In the genomic region with DNA sequence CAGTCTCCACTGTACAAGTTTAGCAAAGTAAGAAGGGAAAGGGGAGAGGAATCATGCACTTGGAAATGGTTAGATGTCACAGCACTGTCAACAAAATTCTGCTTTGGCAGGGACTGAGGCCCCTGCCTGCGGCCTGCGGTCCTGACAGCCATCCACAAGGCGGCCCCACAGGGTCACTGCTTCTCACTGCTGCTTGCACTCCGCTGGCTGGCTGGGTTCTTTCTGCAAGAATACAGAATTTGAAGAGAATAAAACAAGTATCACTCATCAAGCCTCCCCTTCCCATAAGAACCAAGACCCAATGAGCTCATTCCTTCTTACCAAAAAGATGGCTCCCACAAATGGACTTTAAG, we compare ENCODE assay signal across 25 mouse cellular contexts. TPM values are rescaled to one million over a fixed set of nuclear protein-coding genes. Genes with fewer than 3 reads are reported as not detected.
DNase-seq lines count a peak whose midpoint lies in the region; ATAC-seq and TF ChIP-seq lines count a peak whose summit lies in the region.
"Had no signal": no experiment of that assay in that cellular context is flagged by ENCODE, and none has a peak within 500 bp of the region (broad histone marks: within the 10 kb centered on the region; RNA-seq: fewer than 3 reads in every experiment).

No protein-coding gene starts in this region.

- no peak overlapping the region for H3K4me3 ChIP-seq in gastrocnemius, adult 2 months
- no peak overlapping the region for H3K4me3 ChIP-seq in heart, adult 2 months
- no peak overlapping the region for H3K4me3 ChIP-seq in heart, embryonic 12.5 days
- H3K4me3 ChIP-seq in layer of hippocampus, adult 2 months: no peak overlapping the region
- H3K4me3 ChIP-seq: embryonic facial prominence, embryonic 10.5 days; embryonic facial prominence, embryonic 12.5 days had no signal

- no peak for TF ChIP-seq EP300 in heart, adult 2 months (IDR thresholded peaks at IDR 0.05; ENCODE audit: insufficient read depth, low read depth, low read length)

- WGBS in heart, adult 2 months: 74% methylated on average over 4 of the region's 4 CpGs
- WGBS in heart, embryonic 12.5 days: 96% methylated on average over 4 of the region's 4 CpGs

- H3K9me3 ChIP-seq in heart, embryonic 12.5 days (replicated peaks): no peaks in the 10 kb centered on the region
- H3K9me3 ChIP-seq: embryonic facial prominence, embryonic 10.5 days; embryonic facial prominence, embryonic 12.5 days; G1E had no signal

- peak overlapping the region; percentile 38; the same call in 1 of the 2 replicates for H3K27ac ChIP-seq in gastrocnemius, adult 2 months
- H3K27ac ChIP-seq in heart, adult 2 months: no peak overlapping the region
- no peak overlapping the region for H3K27ac ChIP-seq in heart, embryonic 12.5 days (ENCODE audit: poor library complexity, severe bottlenecking)
- H3K27ac ChIP-seq in layer of hippocampus, adult 2 months: peak overlapping the region; percentile 1; the same call in 1 of the 2 replicates
- H3K27ac ChIP-seq: embryonic facial prominence, embryonic 10.5 days; embryonic facial prominence, embryonic 12.5 days had no signal

- no peak for DNase-seq in gastrocnemius, adult 2 months
- DNase-seq in gastrocnemius, postnatal 36 days: no peak
- peak in 1 of 2 experiments; percentile 27 for DNase-seq in heart, adult 2 months
- no peak for DNase-seq in layer of hippocampus, adult 2 months (ENCODE audit: low spot score in 2 of 2)
- no peak for DNase-seq in layer of hippocampus, adult 18-20 months (ENCODE audit: low spot score in 2 of 2)
- DNase-seq in lung, postnatal 10 days: peak; percentile 47
- DNase-seq in lung, postnatal 14 days: no peak
- DNase-seq: adrenal gland, adult 8-10 months; adrenal gland, postnatal 14 days; adrenal gland, postnatal 36 days; B cell, adult 2 months; cerebellum, adult 11-12 months; cerebellum, adult 2 months; cerebellum, adult 9-10 months; cerebellum, postnatal 10 days; cerebellum, postnatal 25 days had no signal

- no peak overlapping the region for H3K4me2 ChIP-seq in heart, embryonic 12.5 days
- H3K4me2 ChIP-seq: embryonic facial prominence, embryonic 12.5 days had no signal

- no peak overlapping the region for H3K9ac ChIP-seq in heart, adult 2 months (ENCODE audit: low read depth, low read length)
- H3K9ac ChIP-seq in heart, embryonic 12.5 days: no peak overlapping the region
- H3K9ac ChIP-seq: embryonic facial prominence, embryonic 12.5 days had no signal

- intact Hi-C loops in gastrocnemius, adult 2 months (cut with DNase I): no loop called here
- intact Hi-C loops in gastrocnemius, postnatal 36 days (cut with DNase I): no loop called here
- intact Hi-C loops in heart, adult 2 months (cut with DNase I): no loop called here

- H3K79me2 ChIP-seq in heart, adult 2 months (replicated peaks; ENCODE audit: control insufficient read depth, insufficient read depth, low read length): no peaks in the 10 kb centered on the region

- H3K4me1 ChIP-seq in heart, adult 2 months (ENCODE audit: control insufficient read depth, insufficient read depth, low read length): no peaks in the 10 kb centered on the region
- no peaks in the 10 kb centered on the region for H3K4me1 ChIP-seq in heart, embryonic 12.5 days (replicated peaks)
- H3K4me1 ChIP-seq: embryonic facial prominence, embryonic 10.5 days; embryonic facial prominence, embryonic 12.5 days had no signal

- H3K27me3 ChIP-seq in heart, adult 2 months (ENCODE audit: control insufficient read depth, insufficient read depth, low read length): no peaks in the 10 kb centered on the region
- no peaks in the 10 kb centered on the region for H3K27me3 ChIP-seq in heart, embryonic 12.5 days (replicated peaks)
- H3K27me3 ChIP-seq: CH12.LX, Patski had no signal

- no peak for ATAC-seq in heart, embryonic 12.5 days (ENCODE audit: insufficient number of reproducible peaks, low FRiP score)
- ATAC-seq: activated CD4-positive, CD25-positive, alpha-beta regulatory T cell, adult 4 months; CD4-positive, CD25-positive, alpha-beta regulatory T cell, adult 4 months; forebrain, embryonic 14.5 days; Patski had no signal

- TF ChIP-seq CTCF in gastrocnemius, adult 2 months (IDR thresholded peaks at IDR 0.05): no peak
- peak; percentile 38 for TF ChIP-seq CTCF in heart, adult 2 months (IDR thresholded peaks at IDR 0.05)
- TF ChIP-seq CTCF in layer of hippocampus, adult 2 months (conservative IDR thresholded peaks at IDR 0.05): peak; percentile 40

- no peak for TF ChIP-seq POLR2A in heart, adult 2 months (IDR thresholded peaks at IDR 0.05; ENCODE audit: insufficient read depth, low read depth, low read length)

- H3K36me3 ChIP-seq in heart, adult 2 months (ENCODE audit: control insufficient read depth, insufficient read depth, low read length): no peaks in the 10 kb centered on the region
- peaks cover 72% of the 10 kb centered on the region for H3K36me3 ChIP-seq in heart, embryonic 12.5 days

RNA-seq across cellular contexts. Expression of gene Phlda2, which starts 11.4 kb away (rescaled TPM):
- not detected for total RNA-seq in gastrocnemius, adult 2 months (2021)
- not detected for total RNA-seq in gastrocnemius, postnatal 36 days (2021)
- total RNA-seq in heart, adult 2 months (2021): not detected
- not detected in 2 replicates for polyA plus RNA-seq in heart, adult 2 months (2012; rRNA removed)
- polyA plus RNA-seq in heart, embryonic 12.5 days (2016; fragmentation: Nextera tagmentation; extraction: Ambion mirVana): 1.7 and 2.2 TPM in 2 replicates
- not detected for total RNA-seq in layer of hippocampus, adult 2 months (2021)
- not detected for total RNA-seq in layer of hippocampus, adult 18-20 months (2021)
- total RNA-seq: CH12.LX had no signal
- polyA plus RNA-seq: activated CD4-positive, CD25-positive, alpha-beta regulatory T cell, adult 4 months; cerebellum, adult 2 months; Patski had no signal

RNA-seq across cellular contexts. Expression of gene Nap1l4, which starts 34.5 kb away (rescaled TPM):
- total RNA-seq in gastrocnemius, adult 2 months (2021): 100 to 1,000 TPM; 188 to 209 TPM
- 100 to 1,000 TPM; 167 to 189 TPM for total RNA-seq in gastrocnemius, postnatal 36 days (2021)
- 100 to 1,000 TPM; 168 to 197 TPM for total RNA-seq in heart, adult 2 months (2021)
- polyA plus RNA-seq in heart, adult 2 months (2012; rRNA removed): 98.4 and 147 TPM in 2 replicates
- polyA plus RNA-seq in heart, embryonic 12.5 days (2016; fragmentation: Nextera tagmentation; extraction: Ambion mirVana): 236 and 244 TPM in 2 replicates
- total RNA-seq in layer of hippocampus, adult 2 months (2021): 100 to 1,000 TPM; 106 to 119 TPM
- 100 to 1,000 TPM; 123 to 136 TPM for total RNA-seq in layer of hippocampus, adult 18-20 months (2021)

RNA-seq across cellular contexts. Expression of gene Slc22a18, which starts 40.9 kb away (rescaled TPM):
- under 1 TPM; 0.17 to 0.20 TPM for total RNA-seq in gastrocnemius, adult 2 months (2021)
- total RNA-seq in gastrocnemius, postnatal 36 days (2021): under 1 TPM in 1 of 2 experiments, not detected in 1; 0.25 TPM
- total RNA-seq in heart, adult 2 months (2021): under 1 TPM; 0.36 to 0.42 TPM
- 2.3 and 2.5 TPM in 2 replicates for polyA plus RNA-seq in heart, adult 2 months (2012; rRNA removed)
- polyA plus RNA-seq in heart, embryonic 12.5 days (2016; fragmentation: Nextera tagmentation; extraction: Ambion mirVana): 0.90 and 0.91 TPM in 2 replicates
- under 1 TPM; 0.29 to 0.54 TPM for total RNA-seq in layer of hippocampus, adult 2 months (2021)
- total RNA-seq in layer of hippocampus, adult 18-20 months (2021): under 1 TPM; 0.23 to 0.67 TPM
- polyA plus RNA-seq: CD4-positive, CD25-positive, alpha-beta regulatory T cell, adult 4 months had no signal

RNA-seq across cellular contexts. Expression of gene Cdkn1c, which starts 53.5 kb away (rescaled TPM):
- total RNA-seq in gastrocnemius, adult 2 months (2021): 10 to 100 TPM; 23.2 to 23.5 TPM
- total RNA-seq in gastrocnemius, postnatal 36 days (2021): 10 to 100 TPM; 43.2 to 98.2 TPM
- 10 to 100 TPM; 33.9 to 42.4 TPM for total RNA-seq in heart, adult 2 months (2021)
- 12.3 and 15.7 TPM in 2 replicates for polyA plus RNA-seq in heart, adult 2 months (2012; rRNA removed)
- 1,218 and 1,354 TPM in 2 replicates for polyA plus RNA-seq in heart, embryonic 12.5 days (2016; fragmentation: Nextera tagmentation; extraction: Ambion mirVana)
- total RNA-seq in layer of hippocampus, adult 2 months (2021): 1 to 10 TPM; 2.5 to 6.7 TPM
- 1 to 10 TPM; 4.6 to 7.4 TPM for total RNA-seq in layer of hippocampus, adult 18-20 months (2021)
- total RNA-seq: CH12.LX, G1E had no signal

Comparison
In these comparisons a context has a peak if more than half of its experiments do, and no peak if none do; other contexts are left out.
1. H3K27ac ChIP-seq: peak in gastrocnemius, adult 2 months (single experiment) and layer of hippocampus, adult 2 months (single experiment); none in heart, adult 2 months (single experiment) and heart, embryonic 12.5 days (single experiment).